In genomic region chr11:82477412-82477811, GRCm38 (mm10) we compare ENCODE assay signal across 25 mouse cellular contexts.
DNase-seq lines count a peak whose midpoint lies in the region; ATAC-seq and TF ChIP-seq lines count a peak whose summit lies in the region.
"Had no signal": no experiment of that assay in that cellular context is flagged by ENCODE, and none has a peak within 500 bp of the region (broad histone marks: within the 10 kb centered on the region; RNA-seq: fewer than 3 reads in every experiment).

No protein-coding gene starts in this region.

- WGBS in cerebellum, adult 2 months, result 59% methylated on average over 3 of the region's 3 CpGs
- 62% methylated on average over 3 of the region's 3 CpGs for whole genome bisulfite sequencing in hindbrain, embryonic 16.5 days
- WGBS in hindbrain, embryonic 13.5 days, result 67% methylated on average over 3 of the region's 3 CpGs

- H3K9me3 ChIP-seq in hindbrain, embryonic 16.5 days (ENCODE audit: control insufficient read depth, low read length), result no peaks in the 10 kb centered on the region
- no peaks in the 10 kb centered on the region for H3K9me3 ChIP-seq in hindbrain, embryonic 13.5 days
- H3K9me3 ChIP-seq: forebrain, embryonic 10.5 days; forebrain, embryonic 13.5 days; heart, embryonic 12.5 days; heart, embryonic 15.5 days; hindbrain, embryonic 10.5 days; hindbrain, embryonic 15.5 days had no signal

- no peak overlapping the region for H3K4me3 ChIP-seq in cerebellum, adult 2 months (replicated peaks; ENCODE audit: insufficient read depth, low read depth, low read length)
- H3K4me3 ChIP-seq in hindbrain, embryonic 16.5 days (ENCODE audit: low read length), result no peak overlapping the region
- no peak overlapping the region for H3K4me3 ChIP-seq in hindbrain, embryonic 13.5 days
- H3K4me3 ChIP-seq: forebrain, embryonic 10.5 days; forebrain, embryonic 13.5 days; heart, embryonic 12.5 days; heart, embryonic 15.5 days; hindbrain, embryonic 10.5 days; hindbrain, embryonic 15.5 days had no signal

- peaks cover 9% of the 10 kb centered on the region for H3K4me1 ChIP-seq in cerebellum, adult 2 months (ENCODE audit: control insufficient read depth, insufficient read depth, low read length)
- peaks cover 20% of the 10 kb centered on the region for H3K4me1 ChIP-seq in hindbrain, embryonic 16.5 days (ENCODE audit: control insufficient read depth, insufficient read depth, low read depth, low read length)
- peaks cover 43% of the 10 kb centered on the region for H3K4me1 ChIP-seq in hindbrain, embryonic 13.5 days (replicated peaks)
- H3K4me1 ChIP-seq: heart, embryonic 12.5 days; heart, embryonic 15.5 days had no signal

- TF ChIP-seq POLR2A in cerebellum, adult 2 months (IDR thresholded peaks at IDR 0.05; ENCODE audit: borderline replicate concordance, insufficient read depth, low read length), result no peak

- H3K36me3 ChIP-seq in hindbrain, embryonic 16.5 days (ENCODE audit: control insufficient read depth, insufficient read depth, low read length), result no peaks in the 10 kb centered on the region
- H3K36me3 ChIP-seq in hindbrain, embryonic 13.5 days, result no peaks in the 10 kb centered on the region
- H3K36me3 ChIP-seq: forebrain, embryonic 10.5 days; G1E; heart, embryonic 12.5 days; heart, embryonic 15.5 days; hindbrain, embryonic 10.5 days; hindbrain, embryonic 15.5 days had no signal

- no peak overlapping the region for H3K27ac ChIP-seq in cerebellum, adult 2 months (ENCODE audit: insufficient read depth, low read length)
- H3K27ac ChIP-seq in hindbrain, embryonic 16.5 days (ENCODE audit: low read depth, low read length), result no peak overlapping the region
- H3K27ac ChIP-seq in hindbrain, embryonic 13.5 days, result no peak overlapping the region
- H3K27ac ChIP-seq: forebrain, embryonic 10.5 days; forebrain, embryonic 13.5 days; heart, embryonic 15.5 days; hindbrain, embryonic 10.5 days; hindbrain, embryonic 15.5 days had no signal

- peak; percentile 27 for ATAC-seq in hindbrain, embryonic 16.5 days
- ATAC-seq in hindbrain, embryonic 13.5 days (ENCODE audit: low FRiP score), result no peak
- ATAC-seq: forebrain, embryonic 13.5 days; forebrain, embryonic 16.5 days; intestine, postnatal 0 days had no signal

- H3K27me3 ChIP-seq in cerebellum, adult 2 months (ENCODE audit: control insufficient read depth, insufficient read depth, low read length), result no peaks in the 10 kb centered on the region
- no peaks in the 10 kb centered on the region for H3K27me3 ChIP-seq in hindbrain, embryonic 16.5 days (replicated peaks; ENCODE audit: control insufficient read depth, insufficient read depth, low read length)
- H3K27me3 ChIP-seq in hindbrain, embryonic 13.5 days, result no peaks in the 10 kb centered on the region
- H3K27me3 ChIP-seq: heart, embryonic 15.5 days; hindbrain, embryonic 15.5 days had no signal

- H3K9ac ChIP-seq in hindbrain, embryonic 16.5 days (ENCODE audit: low read depth, low read length), result no peak overlapping the region
- no peak overlapping the region for H3K9ac ChIP-seq in hindbrain, embryonic 13.5 days
- H3K9ac ChIP-seq: forebrain, embryonic 13.5 days; heart, embryonic 12.5 days; heart, embryonic 15.5 days; hindbrain, embryonic 15.5 days had no signal

- no peak for TF ChIP-seq CTCF in cerebellum, adult 2 months (IDR thresholded peaks at IDR 0.05; ENCODE audit: borderline replicate concordance, insufficient read depth, low read depth, low read length)

- DNase-seq in cerebellum, postnatal 10 days, result peak; percentile 65 to 77
- no peak for DNase-seq in cerebellum, adult 2 months
- peak; percentile 7 to 47 for DNase-seq in layer of hippocampus, adult 18-20 months (ENCODE audit: low spot score in 2 of 2)
- DNase-seq in layer of hippocampus, adult 9-10 months (ENCODE audit: low spot score), result no peak
- DNase-seq in retina, postnatal 1 day, result peak; percentile 51
- no peak for DNase-seq in retina, embryonic 14.5 days (ENCODE audit: low spot score)
- DNase-seq: adrenal gland, adult 2 months; adrenal gland, postnatal 14 days; cerebellum, adult 11-12 months; cerebellum, adult 9-11 months; gastrocnemius, postnatal 10 days; gastrocnemius, postnatal 36 days; heart, postnatal 10 days; heart, postnatal 36 days had no signal

- H3K4me2 ChIP-seq in hindbrain, embryonic 16.5 days (ENCODE audit: low read length), result no peak overlapping the region
- H3K4me2 ChIP-seq in hindbrain, embryonic 13.5 days, result no peak overlapping the region
- H3K4me2 ChIP-seq: forebrain, embryonic 13.5 days; heart, embryonic 12.5 days; heart, embryonic 15.5 days; hindbrain, embryonic 15.5 days had no signal

Comparison
In these comparisons a context has a peak if more than half of its experiments do, and no peak if none do; other contexts are left out.
1. DNase-seq: peak in cerebellum, postnatal 10 days (2 of 2), layer of hippocampus, adult 18-20 months (2 of 2) and retina, postnatal 1 day (single experiment); none in cerebellum, adult 2 months (0 of 2), layer of hippocampus, adult 9-10 months (single experiment) and retina, embryonic 14.5 days (single experiment).